Mouse (Mus musculus) embryo, embryonic 11.5 days (tissue): ENCODE data around the gene N4bp3.
"Not testable (repeated sequence)": the region's sequence is repeated elsewhere in the genome, so short reads cannot be mapped to it uniquely, and the experiment has no call there.

Source experiments
- DNase-seq: peaks from one replicate; pipeline ENCODE4 v3.0.0-alpha.2; 2012; ENCODE audit warnings: low read depth, low spot score

N4bp3 gene

GRCm38 (mm10) chr11:51650691-51651515 lies at the start of gene N4bp3, which contains the start of gene D930048N14Rik:
N4bp3 (minus strand) TSS chr11:51650842.
D930048N14Rik (plus strand) TSS chr11:51650954.
- peak; percentile 47 for DNase-seq

DNA sequence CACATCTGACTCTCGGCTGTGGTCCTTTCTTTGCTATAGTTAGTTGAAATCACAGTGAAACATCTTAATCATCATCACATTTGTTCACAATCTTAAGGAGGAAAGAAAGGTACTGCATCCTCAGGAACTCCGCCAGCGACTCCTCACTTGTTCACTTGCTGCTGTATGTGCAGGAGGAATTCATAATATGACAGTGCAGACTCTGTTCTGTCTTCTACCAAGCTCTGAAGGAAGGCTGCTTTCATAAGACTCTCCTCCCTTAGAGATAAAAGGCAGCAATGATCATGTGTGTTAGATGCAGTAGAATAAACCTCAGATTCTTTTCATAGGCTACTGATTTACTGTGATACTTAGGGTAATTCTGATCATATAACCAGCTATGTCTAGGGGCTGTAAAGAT lies 44.3 kb upstream of the N4bp3 start:
- DNase-seq: no peak

DNA sequence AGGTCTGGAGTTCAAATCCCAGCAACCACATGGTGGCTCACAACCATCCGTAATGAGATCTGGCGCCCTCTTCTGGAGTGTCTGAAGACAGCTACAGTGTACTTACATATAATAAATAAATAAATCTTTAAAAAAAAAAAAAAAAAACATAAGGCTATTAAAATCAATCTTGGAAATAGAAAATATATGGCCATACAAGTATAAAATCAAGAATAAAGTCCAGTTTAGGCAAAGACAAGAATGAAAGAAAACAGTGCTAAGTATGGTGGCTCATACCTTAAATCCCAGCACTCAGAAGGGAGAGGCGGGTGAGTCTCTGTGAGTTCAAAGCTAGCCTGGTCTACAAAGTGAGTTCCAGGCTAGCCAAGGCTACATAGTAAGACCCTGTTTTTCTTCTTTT lies 40.0 kb upstream of the N4bp3 start:
- not testable (repeated sequence) for DNase-seq

DNA sequence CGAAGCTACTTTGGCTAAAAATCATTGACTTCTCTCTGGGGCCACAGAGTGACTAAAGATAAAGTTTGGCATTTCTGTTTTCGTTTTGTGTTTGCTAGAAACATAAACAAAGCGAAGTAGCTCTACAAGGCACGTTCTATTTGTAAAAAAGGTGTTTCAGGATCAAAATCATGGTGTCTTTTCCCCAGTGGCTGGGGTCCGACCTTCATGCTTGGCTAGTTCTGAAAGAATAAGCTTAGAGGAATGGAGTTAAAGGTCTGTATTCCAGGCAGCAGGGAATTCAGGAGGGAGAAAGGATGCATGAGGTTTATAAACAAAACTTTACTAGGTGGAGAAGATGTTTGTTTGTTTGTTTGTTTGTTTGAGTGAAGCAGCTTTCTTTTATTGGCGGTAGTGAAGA lies 38.7 kb upstream of the N4bp3 start:
- no peak for DNase-seq

- peak; percentile 100 for DNase-seq
Measured at GRCm38 (mm10) chr11:51688330-51689328, 38.0 kb upstream of the N4bp3 start, which contains the start of gene 0610009B22Rik. 0610009B22Rik (minus strand) TSS chr11:51688874.

DNA sequence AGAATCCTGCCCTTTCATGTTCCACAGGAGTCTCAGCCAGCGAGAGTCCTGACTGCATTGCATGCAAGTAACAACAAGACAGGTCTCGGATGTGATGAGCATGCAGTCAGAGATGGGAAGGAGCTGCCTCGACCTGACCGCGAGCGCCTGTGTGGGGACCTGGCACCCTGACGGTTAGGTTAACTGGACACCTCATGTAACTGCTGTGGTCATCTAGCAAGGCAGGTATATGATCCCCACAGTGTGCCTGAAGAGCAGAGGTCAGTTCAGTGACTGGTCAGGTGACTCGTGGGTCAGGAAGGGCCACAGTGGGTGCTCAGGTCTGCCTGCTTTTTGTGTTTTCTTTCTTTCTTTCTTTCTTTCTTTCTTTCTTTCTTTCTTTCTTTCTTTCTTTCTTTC lies 31.3 kb upstream of the N4bp3 start:
- no peak for DNase-seq

DNA sequence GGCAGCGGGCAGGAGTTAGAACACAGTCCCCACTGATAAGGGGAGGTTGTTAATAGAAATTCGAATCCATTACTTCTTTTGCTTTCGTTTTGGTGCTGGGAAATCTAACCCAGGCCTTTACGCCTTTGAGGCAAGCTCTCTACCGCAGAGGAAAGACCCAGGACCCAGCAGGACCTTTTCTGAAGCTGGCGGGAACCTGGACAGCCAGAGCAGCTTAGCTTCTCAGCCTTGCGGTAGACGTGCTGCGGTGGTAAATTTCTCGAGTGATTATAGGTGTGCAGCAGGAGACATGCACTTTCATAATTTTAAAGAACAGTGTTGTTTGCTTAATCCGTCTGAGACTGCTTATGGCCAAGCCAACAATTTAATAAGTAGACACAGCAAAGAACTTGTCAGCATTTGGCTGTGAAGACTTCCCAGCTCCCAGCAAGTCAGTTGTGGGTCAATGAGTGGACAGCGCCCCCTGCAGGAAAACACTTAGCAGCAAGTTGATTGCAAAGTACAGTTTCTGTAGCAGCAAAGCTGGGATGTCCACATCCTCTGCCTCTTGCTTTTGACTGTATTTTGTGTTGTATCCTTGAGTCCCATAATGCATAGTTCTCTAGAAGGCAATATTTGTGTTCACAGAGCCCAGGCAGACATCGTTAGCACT lies 30.8 kb upstream of the N4bp3 start:
- peak; percentile 69 for DNase-seq

GRCm38 (mm10) chr11:51679466-51679865 lies 28.8 kb upstream of the N4bp3 start:
- DNase-seq: no peak

DNA sequence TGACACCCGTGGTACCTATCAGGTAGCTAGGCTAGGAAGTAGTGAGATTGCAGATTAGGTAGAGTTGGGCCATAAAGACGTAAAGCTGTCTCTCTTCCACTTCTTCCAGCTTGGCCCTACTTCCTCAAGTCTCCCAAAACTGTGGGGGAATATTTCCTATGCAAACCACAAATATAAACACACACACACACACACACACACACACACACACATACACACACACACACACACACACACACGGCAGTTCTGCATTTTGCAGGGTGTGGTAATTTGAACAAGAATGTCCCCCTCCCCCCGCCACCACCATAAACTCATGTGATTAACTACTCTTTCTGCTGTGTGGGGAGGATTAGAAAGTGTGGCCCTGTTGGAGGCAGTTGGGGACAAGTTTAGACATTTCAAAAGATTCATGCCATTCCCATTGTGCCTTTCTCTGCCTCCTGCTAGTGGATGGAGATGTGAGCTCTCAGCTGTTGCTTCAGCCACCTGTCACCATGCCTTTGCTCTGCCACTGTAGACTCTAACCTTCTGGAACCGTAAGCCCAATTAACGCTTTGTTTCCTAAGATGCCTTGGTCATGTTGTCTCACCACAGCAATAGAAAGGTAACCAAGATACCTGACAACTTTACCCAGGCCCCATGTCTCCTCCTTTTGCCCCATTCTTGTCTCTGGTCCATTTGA lies 27.2 kb upstream of the N4bp3 start:
- no peak for DNase-seq

- no peak for DNase-seq
Measured at GRCm38 (mm10) chr11:51675386-51675785, 24.7 kb upstream of the N4bp3 start.

- no peak for DNase-seq
Measured at GRCm38 (mm10) chr11:51673291-51673690, 22.6 kb upstream of the N4bp3 start.

DNA sequence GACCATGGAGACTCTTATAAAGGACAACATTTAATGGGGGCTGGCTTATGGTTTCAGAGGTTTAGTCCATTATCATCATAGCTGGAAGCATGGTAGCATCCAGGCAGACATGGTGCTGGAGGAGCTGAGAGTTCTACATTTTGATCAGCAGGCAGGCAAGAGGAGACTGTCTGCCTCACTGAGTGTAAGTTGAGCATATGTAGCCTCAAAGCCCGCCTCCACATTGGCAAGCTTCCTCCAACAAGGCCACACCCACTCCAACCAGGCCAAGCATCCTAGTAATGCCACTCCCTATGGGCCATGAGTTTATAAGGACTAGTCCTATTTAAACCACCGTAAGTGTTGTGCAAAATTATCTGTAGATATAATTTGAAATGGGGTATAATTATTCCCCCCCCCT lies 20.7 kb upstream of the N4bp3 start:
- DNase-seq: no peak

- no peak for DNase-seq
Measured at GRCm38 (mm10) chr11:51670846-51671245, 20.2 kb upstream of the N4bp3 start.

DNA sequence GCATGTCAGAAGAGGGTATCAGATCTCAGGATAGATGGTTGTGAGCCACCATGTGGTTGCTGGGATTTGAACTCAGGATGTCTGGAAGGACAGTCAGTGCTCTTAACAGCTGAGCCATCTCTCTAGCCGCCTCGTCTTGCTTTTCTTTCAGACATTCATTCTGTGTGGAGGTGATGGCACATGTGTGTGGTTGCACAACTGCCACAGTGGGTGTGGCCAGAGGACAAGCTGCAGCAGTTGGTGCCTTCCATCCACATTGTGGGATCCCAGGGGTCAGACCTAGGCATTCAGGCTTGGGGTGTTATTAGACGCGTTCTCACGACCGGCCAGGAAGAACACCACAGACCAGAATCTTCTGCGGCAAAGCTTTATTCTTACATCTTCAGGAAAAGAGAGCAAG lies 14.1 kb upstream of the N4bp3 start:
- DNase-seq: not testable (repeated sequence)

DNA sequence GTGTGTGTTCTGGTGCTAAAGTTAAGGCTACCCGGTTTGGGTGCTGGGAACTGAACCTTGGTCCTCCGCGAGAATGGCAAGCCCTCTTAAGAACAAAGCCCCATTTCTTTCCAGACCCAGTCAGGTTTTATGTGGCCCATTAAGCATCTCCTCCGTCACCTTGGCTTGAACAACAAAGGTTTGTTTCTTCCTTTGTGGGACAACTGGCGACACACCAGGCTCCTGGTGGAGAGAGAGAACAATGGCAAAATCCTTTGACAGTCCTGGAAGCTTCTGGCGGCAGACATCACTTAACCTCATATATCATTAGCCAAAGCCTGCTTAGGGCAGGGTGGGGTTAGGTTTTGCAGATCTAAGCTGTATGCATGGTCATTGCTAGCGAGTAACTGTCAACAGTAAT lies 12.0 kb upstream of the N4bp3 start:
- no peak for DNase-seq

- no peak for DNase-seq
Measured at GRCm38 (mm10) chr11:51661867-51662365, 11.3 kb upstream of the N4bp3 start.

- DNase-seq: no peak
Measured at GRCm38 (mm10) chr11:51658705-51659104, 8.1 kb upstream of the N4bp3 start.

GRCm38 (mm10) chr11:51658291-51658690 lies 7.6 kb upstream of the N4bp3 start:
- no peak for DNase-seq

GRCm38 (mm10) chr11:51656798-51657521 lies 6.3 kb upstream of the N4bp3 start:
- no peak for DNase-seq

GRCm38 (mm10) chr11:51654891-51655290 lies 4.2 kb upstream of the N4bp3 start:
- no peak for DNase-seq
